Mouse (Mus musculus) intestine, embryonic 15.5 days (tissue): Measurements from ENCODE around the gene Nptxr. TPM values are rescaled to one million over a fixed set of nuclear protein-coding genes. Genes with fewer than 3 reads are reported as not detected.

ENCODE experiments used
- ATAC-seq: fragments of 200-750 bp; cut with Nextera tagmentation; 2 replicates; pipeline ENCODE4 v1.8.0; 2017; ENCODE audit warnings: moderate TSS enrichment, moderate library complexity
- H3K27ac ChIP-seq: fragments of 300-500 bp; sonication (generic); 2 replicates; pipeline ENCODE4 v1.5.1; 2015; ENCODE audit warnings: mild to moderate bottlenecking, inconsistent platforms
- H3K27me3 ChIP-seq: fragments of 300-500 bp; sonication (generic); replicated peaks from 2 replicates; pipeline ENCODE4 v1.6.1; 2015; ENCODE audit warnings: inconsistent platforms
- H3K36me3 ChIP-seq: fragments of 300-500 bp; sonication (generic); 2 replicates; pipeline ENCODE4 v1.6.1; 2015; ENCODE audit warnings: inconsistent platforms
- H3K4me1 ChIP-seq: fragments of 300-500 bp; sonication (generic); replicated peaks from 2 replicates; pipeline ENCODE4 v1.6.1; 2015; ENCODE audit warnings: inconsistent platforms
- H3K4me2 ChIP-seq: fragments of 300-500 bp; sonication (generic); replicated peaks from 2 replicates; pipeline ENCODE4 v1.6.1; 2015; ENCODE audit warnings: mild to moderate bottlenecking, inconsistent platforms
- H3K4me3 ChIP-seq: fragments of 300-500 bp; sonication (generic); replicated peaks from 2 replicates; pipeline ENCODE4 v1.5.1; 2015; ENCODE audit warnings: inconsistent platforms
- H3K9ac ChIP-seq: fragments of 300-500 bp; sonication (generic); 2 replicates; pipeline ENCODE4 v1.6.1; 2015; ENCODE audit warnings: inconsistent platforms
- H3K9me3 ChIP-seq: fragments of 300-500 bp; sonication (generic); 2 replicates; pipeline ENCODE4 v1.6.1; 2016; ENCODE audit warnings: inconsistent platforms
- WGBS: fragments of 180-500 bp; shearing (Covaris S2); methylation state at CpG from one replicate; pipeline ENCODE4 v1.1.7; 2015; 5-methylcytosine and 5-hydroxymethylcytosine counted together
- polyA plus RNA-seq: library from polyadenylated mRNA; unstranded; fragments of >200 nt; fragmentation: Nextera tagmentation; extraction: Ambion mirVana; gene quantifications from 2 replicates; pipeline ENCODE4 v1.2.1, GENCODE M21; 2015

The Nptxr gene
- polyA plus RNA-seq, 1 experiment from 2014 or later, result 2.8 TPM

- H3K27me3 ChIP-seq, result no peaks in the 10 kb centered on the region
- H3K4me2 ChIP-seq, result no peak overlapping the region
- no peak overlapping the region for H3K9ac ChIP-seq
- H3K9me3 ChIP-seq, result no peaks in the 10 kb centered on the region
- H3K4me3 ChIP-seq, result no peak overlapping the region
- no peak for ATAC-seq
- H3K36me3 ChIP-seq, result no peaks in the 10 kb centered on the region
- WGBS, result 73% methylated on average over 21 of the region's 21 CpGs
- H3K4me1 ChIP-seq, result peaks cover 16% of the 10 kb centered on the region
- H3K27ac ChIP-seq, result no peak overlapping the region
These were observed 33.8 kb downstream of the Nptxr start for GRCm38 (mm10) chr15:79770629-79771240.

GRCm38 (mm10) chr15:79768302-79768701, 36.3 kb downstream of the Nptxr start:
- H3K9ac ChIP-seq, result no peak overlapping the region

GRCm38 (mm10) chr15:79767327-79767961, 37.1 kb downstream of the Nptxr start:
- no peak for ATAC-seq
- 0 out of 2 replicates have a peak, but pooled peaks cover 10% of the 10 kb centered on the region for H3K4me1 ChIP-seq
- no peaks in the 10 kb centered on the region for H3K9me3 ChIP-seq
- no peak overlapping the region for H3K9ac ChIP-seq
- H3K36me3 ChIP-seq, result peaks cover 6% of the 10 kb centered on the region; the same call in 1 of the 2 replicates
- 82% methylated on average over 16 of the region's 16 CpGs for WGBS
- H3K4me3 ChIP-seq, result no peak overlapping the region
- no peak overlapping the region for H3K27ac ChIP-seq
- H3K4me2 ChIP-seq, result no peak overlapping the region
- no peaks in the 10 kb centered on the region for H3K27me3 ChIP-seq

More at GRCm38 (mm10) chr15:79768302-79768701, 36.3 kb downstream of the Nptxr start:
- peaks cover 6% of the 10 kb centered on the region; the same call in 1 of the 2 replicates for H3K36me3 ChIP-seq
- no peaks in the 10 kb centered on the region for H3K9me3 ChIP-seq
- peaks cover 13% of the 10 kb centered on the region for H3K4me1 ChIP-seq
- no peak overlapping the region for H3K27ac ChIP-seq
- H3K27me3 ChIP-seq, result no peaks in the 10 kb centered on the region
- ATAC-seq, result no peak
- 70% methylated on average over 6 of the region's 6 CpGs for WGBS
- no peak overlapping the region for H3K4me2 ChIP-seq
- H3K4me3 ChIP-seq, result no peak overlapping the region

GRCm38 (mm10) chr15:79766586-79767071, 37.9 kb downstream of the Nptxr start:
- Histone ChIP-seq H3K4me3 (no peak overlapping the region), H3K36me3 (peaks cover 6% of the 10 kb centered on the region; the same call in 1 of the 2 replicates), H3K9ac (no peak overlapping the region), H3K27ac (no peak overlapping the region), H3K4me2 (no peak overlapping the region), H3K9me3 (no peaks in the 10 kb centered on the region), H3K27me3 (no peaks in the 10 kb centered on the region), H3K4me1 (0 out of 2 replicates have a peak, but pooled peaks cover 10% of the 10 kb centered on the region)
- WGBS, result 77% methylated on average over 10 of the region's 10 CpGs
- ATAC-seq, result no peak

- H3K4me2 ChIP-seq, result no peak overlapping the region
- no peak overlapping the region for H3K9ac ChIP-seq
- no peak for ATAC-seq
- WGBS, result 64% methylated on average over 9 of the region's 10 CpGs
- no peaks in the 10 kb centered on the region for H3K27me3 ChIP-seq
- 0 out of 2 replicates have a peak, but pooled peaks cover 8% of the 10 kb centered on the region for H3K4me1 ChIP-seq
- H3K9me3 ChIP-seq, result no peaks in the 10 kb centered on the region
- H3K27ac ChIP-seq, result no peak overlapping the region
- H3K4me3 ChIP-seq, result no peak overlapping the region
- peaks cover 6% of the 10 kb centered on the region; the same call in 1 of the 2 replicates for H3K36me3 ChIP-seq
These were observed 38.4 kb downstream of the Nptxr start for GRCm38 (mm10) chr15:79766168-79766567.

GRCm38 (mm10) chr15:79765361-79765760, 39.2 kb downstream of the Nptxr start:
- Histone ChIP-seq H3K9ac (no peak overlapping the region), H3K4me1 (0 out of 2 replicates have a peak, but pooled peaks cover 2% of the 10 kb centered on the region), H3K4me2 (no peak overlapping the region), H3K4me3 (no peak overlapping the region), H3K9me3 (no peaks in the 10 kb centered on the region), H3K27me3 (no peaks in the 10 kb centered on the region), H3K36me3 (peaks cover 6% of the 10 kb centered on the region; the same call in 1 of the 2 replicates), H3K27ac (no peak overlapping the region)
- WGBS, result 73% methylated on average over 2 of the region's 2 CpGs
- no peak for ATAC-seq

- no peak overlapping the region for H3K4me2 ChIP-seq
- 87% methylated on average over 11 of the region's 11 CpGs for WGBS
- peaks cover 6% of the 10 kb centered on the region; the same call in 1 of the 2 replicates for H3K36me3 ChIP-seq
- H3K9ac ChIP-seq, result no peak overlapping the region
- H3K27me3 ChIP-seq, result no peaks in the 10 kb centered on the region
- no peaks in the 10 kb centered on the region for H3K9me3 ChIP-seq
- no peak for ATAC-seq
- 0 out of 2 replicates have a peak, but pooled peaks cover 2% of the 10 kb centered on the region for H3K4me1 ChIP-seq
- H3K27ac ChIP-seq, result no peak overlapping the region
- H3K4me3 ChIP-seq, result no peak overlapping the region
These were observed 39.9 kb downstream of the Nptxr start for GRCm38 (mm10) chr15:79764539-79765267.

GRCm38 (mm10) chr15:79763601-79764246, 40.8 kb downstream of the Nptxr start:
- no peak overlapping the region for H3K4me2 ChIP-seq
- H3K4me1 ChIP-seq, result 0 out of 2 replicates have a peak, but pooled peaks cover 2% of the 10 kb centered on the region
- ATAC-seq, result no peak
- no peak overlapping the region for H3K9ac ChIP-seq
- H3K4me3 ChIP-seq, result no peak overlapping the region
- no peaks in the 10 kb centered on the region for H3K27me3 ChIP-seq
- 81% methylated on average over 7 of the region's 7 CpGs for WGBS
- H3K36me3 ChIP-seq, result peaks cover 6% of the 10 kb centered on the region; the same call in 1 of the 2 replicates
- no peaks in the 10 kb centered on the region for H3K9me3 ChIP-seq
- no peak overlapping the region for H3K27ac ChIP-seq

GRCm38 (mm10) chr15:79763001-79763400, 41.6 kb downstream of the Nptxr start:
- Histone ChIP-seq H3K36me3 (peaks cover 6% of the 10 kb centered on the region; the same call in 1 of the 2 replicates), H3K9me3 (no peaks in the 10 kb centered on the region), H3K4me1 (0 out of 2 replicates have a peak, but pooled peaks cover 2% of the 10 kb centered on the region), H3K9ac (no peak overlapping the region), H3K4me2 (no peak overlapping the region), H3K4me3 (no peak overlapping the region), H3K27ac (no peak overlapping the region), H3K27me3 (no peaks in the 10 kb centered on the region)
- no peak for ATAC-seq
- 87% methylated on average over 9 of the region's 9 CpGs for WGBS

GRCm38 (mm10) chr15:79760956-79761355, 43.6 kb downstream of the Nptxr start:
- Histone ChIP-seq H3K27ac (no peak overlapping the region), H3K4me2 (no peak overlapping the region), H3K9ac (no peak overlapping the region), H3K4me3 (no peak overlapping the region), H3K4me1 (0 out of 2 replicates have a peak, but pooled peaks cover 2% of the 10 kb centered on the region), H3K27me3 (no peaks in the 10 kb centered on the region), H3K36me3 (peaks cover 6% of the 10 kb centered on the region; the same call in 1 of the 2 replicates), H3K9me3 (no peaks in the 10 kb centered on the region)
- no peak for ATAC-seq
- WGBS, result 88% methylated on average over 6 of the region's 6 CpGs

- Histone ChIP-seq H3K9me3 (no peaks in the 10 kb centered on the region), H3K27ac (no peak overlapping the region), H3K27me3 (no peaks in the 10 kb centered on the region), H3K4me1 (no peaks in the 10 kb centered on the region), H3K4me2 (no peak overlapping the region), H3K36me3 (no peaks in the 10 kb centered on the region), H3K4me3 (no peak overlapping the region), H3K9ac (no peak overlapping the region)
- no peak for ATAC-seq
- 82% methylated on average over 3 of the region's 3 CpGs for WGBS
These were observed 47.4 kb downstream of the Nptxr start for GRCm38 (mm10) chr15:79757118-79757517.
